Comparison of ENCODE assay signal across 24 mouse cellular contexts in the genomic region with DNA sequence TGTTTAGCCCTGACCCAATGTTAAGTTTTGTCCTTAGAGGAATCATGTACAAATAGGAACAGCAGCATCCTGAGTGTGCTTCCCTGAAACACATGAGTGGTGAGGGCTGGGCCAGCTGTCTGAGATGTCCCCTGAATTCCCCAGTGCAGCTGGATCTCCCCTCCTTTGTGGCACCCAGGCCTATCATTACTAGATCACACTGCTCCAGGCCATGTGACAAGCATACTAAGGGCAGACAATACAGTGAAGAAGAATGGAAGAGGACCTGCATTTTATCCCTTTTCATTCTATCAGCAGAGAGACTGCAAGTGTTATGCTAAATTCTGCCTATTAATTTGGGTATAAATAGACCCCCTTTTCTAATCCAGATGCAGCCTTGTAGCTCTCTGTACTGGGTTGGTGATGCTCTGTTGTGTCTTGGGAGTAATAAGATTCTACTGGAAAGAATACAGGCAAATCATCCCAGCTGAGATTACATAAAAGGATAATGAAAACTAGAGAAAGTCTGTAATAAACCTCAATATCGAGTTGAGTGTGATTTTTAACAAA.
DNase-seq lines count a peak whose midpoint lies in the region; ATAC-seq and TF ChIP-seq lines count a peak whose summit lies in the region.
"Had no signal": no experiment of that assay in that cellular context is flagged by ENCODE, and none has a peak within 500 bp of the region (broad histone marks: within the 10 kb centered on the region; RNA-seq: fewer than 3 reads in every experiment).

No protein-coding gene starts in this region.

- 59% methylated on average over 1 of the region's 1 CpGs for WGBS in neural tube, embryonic 12.5 days
- WGBS in neural tube, embryonic 15.5 days: 33% methylated on average over 1 of the region's 1 CpGs
- WGBS in forebrain, embryonic 13.5 days: 26% methylated on average over 1 of the region's 1 CpGs
- WGBS in hindbrain, embryonic 13.5 days: 50% methylated on average over 1 of the region's 1 CpGs
- 3% methylated on average over 1 of the region's 1 CpGs for WGBS in olfactory bulb, adult 2 months

- no peaks in the 10 kb centered on the region for H3K9me3 ChIP-seq in neural tube, embryonic 12.5 days
- H3K9me3 ChIP-seq in neural tube, embryonic 15.5 days (replicated peaks): no peaks in the 10 kb centered on the region
- H3K9me3 ChIP-seq in forebrain, embryonic 13.5 days (replicated peaks): no peaks in the 10 kb centered on the region
- H3K9me3 ChIP-seq in hindbrain, embryonic 13.5 days: no peaks in the 10 kb centered on the region
- H3K9me3 ChIP-seq: heart, embryonic 15.5 days; intestine, embryonic 15.5 days had no signal

- no peak for TF ChIP-seq CTCF in olfactory bulb, adult 2 months (IDR thresholded peaks at IDR 0.05; ENCODE audit: insufficient read depth, low read depth, low read length)

- no peaks in the 10 kb centered on the region for H3K36me3 ChIP-seq in neural tube, embryonic 12.5 days
- no peaks in the 10 kb centered on the region for H3K36me3 ChIP-seq in neural tube, embryonic 15.5 days
- no peaks in the 10 kb centered on the region for H3K36me3 ChIP-seq in forebrain, embryonic 13.5 days (ENCODE audit: poor library complexity, severe bottlenecking)
- H3K36me3 ChIP-seq in hindbrain, embryonic 13.5 days: no peaks in the 10 kb centered on the region
- H3K36me3 ChIP-seq: heart, embryonic 15.5 days; intestine, embryonic 15.5 days had no signal

- peaks cover 18% of the 10 kb centered on the region for H3K4me1 ChIP-seq in neural tube, embryonic 12.5 days
- H3K4me1 ChIP-seq in neural tube, embryonic 15.5 days: peaks cover 6% of the 10 kb centered on the region
- H3K4me1 ChIP-seq in forebrain, embryonic 13.5 days: peaks cover 33% of the 10 kb centered on the region
- H3K4me1 ChIP-seq in hindbrain, embryonic 13.5 days (replicated peaks): peaks cover 11% of the 10 kb centered on the region
- peaks cover 3% of the 10 kb centered on the region for H3K4me1 ChIP-seq in olfactory bulb, adult 2 months (ENCODE audit: control insufficient read depth, insufficient read depth, low read length)
- H3K4me1 ChIP-seq: heart, embryonic 15.5 days; intestine, embryonic 15.5 days; megakaryocyte, embryonic 14.5 days had no signal

- H3K4me2 ChIP-seq in neural tube, embryonic 12.5 days (replicated peaks): no peak overlapping the region
- H3K4me2 ChIP-seq in neural tube, embryonic 15.5 days: no peak overlapping the region
- H3K4me2 ChIP-seq in forebrain, embryonic 13.5 days: no peak overlapping the region
- no peak overlapping the region for H3K4me2 ChIP-seq in hindbrain, embryonic 13.5 days
- H3K4me2 ChIP-seq: heart, embryonic 15.5 days; intestine, embryonic 15.5 days had no signal

- H3K27me3 ChIP-seq in neural tube, embryonic 12.5 days (replicated peaks): no peaks in the 10 kb centered on the region
- H3K27me3 ChIP-seq in neural tube, embryonic 15.5 days (replicated peaks): no peaks in the 10 kb centered on the region
- H3K27me3 ChIP-seq in forebrain, embryonic 13.5 days: no peaks in the 10 kb centered on the region
- H3K27me3 ChIP-seq in hindbrain, embryonic 13.5 days: no peaks in the 10 kb centered on the region
- H3K27me3 ChIP-seq: heart, embryonic 15.5 days; intestine, embryonic 15.5 days; megakaryocyte, embryonic 14.5 days had no signal

- H3K27ac ChIP-seq in neural tube, embryonic 12.5 days: no peak overlapping the region
- no peak overlapping the region for H3K27ac ChIP-seq in neural tube, embryonic 15.5 days (replicated peaks)
- H3K27ac ChIP-seq in forebrain, embryonic 13.5 days: peak overlapping the region; percentile 57; the same call in 1 of the 2 replicates
- H3K27ac ChIP-seq in hindbrain, embryonic 13.5 days: no peak overlapping the region
- peak overlapping the region; percentile 98 for H3K27ac ChIP-seq in olfactory bulb, adult 2 months (ENCODE audit: insufficient read depth, low read depth, low read length)
- H3K27ac ChIP-seq: heart, embryonic 15.5 days; intestine, embryonic 15.5 days; left cerebral cortex, adult 2 months had no signal

- H3K9ac ChIP-seq in neural tube, embryonic 12.5 days: no peak overlapping the region
- H3K9ac ChIP-seq in neural tube, embryonic 15.5 days (replicated peaks): no peak overlapping the region
- no peak overlapping the region for H3K9ac ChIP-seq in forebrain, embryonic 13.5 days
- no peak overlapping the region for H3K9ac ChIP-seq in hindbrain, embryonic 13.5 days
- H3K9ac ChIP-seq: heart, embryonic 15.5 days; intestine, embryonic 15.5 days had no signal

- no peak for DNase-seq in adrenal gland, adult (ENCODE audit: inconsistent age in 2 of 2, low spot score in 1 of 2)
- no peak for DNase-seq in cerebellum, adult 8-10 months
- DNase-seq: adrenal gland, postnatal 10 days; cerebellum, adult 2 months; gastrocnemius, postnatal 25 days; heart, postnatal 4 days; kidney, adult 9 months; kidney, postnatal 25 days; left cerebral cortex, postnatal 4 days; liver; lung, postnatal 10 days; right cerebral cortex, adult 18-20 months; thymus, postnatal 25 days had no signal

- H3K4me3 ChIP-seq in neural tube, embryonic 12.5 days: no peak overlapping the region
- no peak overlapping the region for H3K4me3 ChIP-seq in neural tube, embryonic 15.5 days (replicated peaks)
- H3K4me3 ChIP-seq in forebrain, embryonic 13.5 days: no peak overlapping the region
- H3K4me3 ChIP-seq in hindbrain, embryonic 13.5 days: no peak overlapping the region
- H3K4me3 ChIP-seq in olfactory bulb, adult 2 months (ENCODE audit: insufficient read depth, low read depth, low read length): no peak overlapping the region
- H3K4me3 ChIP-seq: erythroblast, embryonic 14.5 days; heart, embryonic 15.5 days; intestine, embryonic 15.5 days; left cerebral cortex, adult 2 months; megakaryocyte, embryonic 14.5 days; myocyte had no signal

- 0 out of 2 replicates have a peak, but pooled peaks have one; percentile 51 for ATAC-seq in neural tube, embryonic 12.5 days (ENCODE audit: low FRiP score, low read depth)
- no peak for ATAC-seq in neural tube, embryonic 15.5 days (ENCODE audit: low FRiP score)
- ATAC-seq in forebrain, embryonic 13.5 days: peak; percentile 84
- peak; percentile 49; the same call in 1 of the 2 replicates for ATAC-seq in hindbrain, embryonic 13.5 days (ENCODE audit: low FRiP score)
- ATAC-seq: intestine, embryonic 15.5 days had no signal

- TF ChIP-seq POLR2A in olfactory bulb, adult 2 months (IDR thresholded peaks at IDR 0.05; ENCODE audit: insufficient read depth, low read depth, low read length): no peak

Comparison
In these comparisons a context has a peak if more than half of its experiments do, and no peak if none do; other contexts are left out.
1. H3K27ac ChIP-seq: peak in forebrain, embryonic 13.5 days (single experiment) and olfactory bulb, adult 2 months (single experiment); none in neural tube, embryonic 12.5 days (single experiment), neural tube, embryonic 15.5 days (single experiment) and hindbrain, embryonic 13.5 days (single experiment).